Mouse (Mus musculus) layer of hippocampus, adult 9-10 months (tissue): ENCODE data around the gene Ccnd1.

ENCODE experiments used
- DNase-seq: peaks from one replicate; pipeline ENCODE4 v3.0.0; 2022; ENCODE audit warnings: low spot score

The Ccnd1 gene

GRCm38 (mm10) chr7:144939344-144940002, at the start of gene Ccnd1:
Gene Ccnd1, minus strand, starts transcription at chr7:144939925.
- no peak for DNase-seq

- DNase-seq: no peak
Observed at GRCm38 (mm10) chr7:144988856-144989255, 49.1 kb upstream of the Ccnd1 start.

GRCm38 (mm10) chr7:144985100-144985499, 45.4 kb upstream of the Ccnd1 start:
- DNase-seq: no peak

GRCm38 (mm10) chr7:144982358-144983110, 42.8 kb upstream of the Ccnd1 start:
- DNase-seq: no peak

- no peak for DNase-seq
Observed at GRCm38 (mm10) chr7:144981426-144982079, 41.8 kb upstream of the Ccnd1 start.

GRCm38 (mm10) chr7:144979814-144980213, 40.1 kb upstream of the Ccnd1 start:
- no peak for DNase-seq

GRCm38 (mm10) chr7:144977121-144977520, 37.4 kb upstream of the Ccnd1 start:
- no peak for DNase-seq

- no peak for DNase-seq
Observed at GRCm38 (mm10) chr7:144973461-144973860, 33.7 kb upstream of the Ccnd1 start.

GRCm38 (mm10) chr7:144971769-144972168, 32.0 kb upstream of the Ccnd1 start:
- no peak for DNase-seq

GRCm38 (mm10) chr7:144970997-144971768, 31.5 kb upstream of the Ccnd1 start:
- DNase-seq: no peak

GRCm38 (mm10) chr7:144965893-144966292, 26.2 kb upstream of the Ccnd1 start:
- no peak for DNase-seq

GRCm38 (mm10) chr7:144964316-144964715, 24.6 kb upstream of the Ccnd1 start:
- no peak for DNase-seq

- no peak for DNase-seq
Observed at GRCm38 (mm10) chr7:144963911-144964310, 24.2 kb upstream of the Ccnd1 start.

- no peak for DNase-seq
Observed at GRCm38 (mm10) chr7:144958509-144959395, 19.0 kb upstream of the Ccnd1 start.

- DNase-seq: no peak
Observed at GRCm38 (mm10) chr7:144943254-144943653, 3.5 kb upstream of the Ccnd1 start.

- DNase-seq: no peak
Observed at GRCm38 (mm10) chr7:144942744-144943135, 3.0 kb upstream of the Ccnd1 start.

- no peak for DNase-seq
Observed at GRCm38 (mm10) chr7:144942071-144942743, 2.5 kb upstream of the Ccnd1 start.

GRCm38 (mm10) chr7:144941242-144941831, 1.6 kb upstream of the Ccnd1 start:
- no peak for DNase-seq

GRCm38 (mm10) chr7:144940585-144940984, 860 bp upstream of the Ccnd1 start:
- no peak for DNase-seq

- DNase-seq: no peak
Observed at GRCm38 (mm10) chr7:144940003-144940571, 362 bp upstream of the Ccnd1 start.
